In genomic region chr11:34782516-34783430, GRCm38 (mm10) we compare ENCODE assay signal across 10 mouse cellular contexts. TPM values are rescaled to one million over a fixed set of nuclear protein-coding genes. Genes with fewer than 3 reads are reported as not detected.
DNase-seq lines count a peak whose midpoint lies in the region; ATAC-seq lines count a peak whose summit lies in the region.
"Had no signal": no experiment of that assay in that cellular context is flagged by ENCODE, and none has a peak within 500 bp of the region (broad histone marks: within the 10 kb centered on the region; RNA-seq: fewer than 3 reads in every experiment).

No protein-coding gene starts in this region.

- intact Hi-C loops in heart, postnatal 25 days (cut with DNase I) = no loop called here

- no peaks in the 10 kb centered on the region for H3K9me3 ChIP-seq in heart, embryonic 16.5 days (replicated peaks; ENCODE audit: control insufficient read depth, low read length)
- H3K9me3 ChIP-seq in stomach, embryonic 16.5 days (replicated peaks; ENCODE audit: control insufficient read depth, low read length) = no peaks in the 10 kb centered on the region
- H3K9me3 ChIP-seq: embryonic facial prominence, embryonic 13.5 days had no signal

- 0 out of 2 replicates have a peak, but pooled peaks cover 2% of the 10 kb centered on the region for H3K4me1 ChIP-seq in heart, embryonic 16.5 days (ENCODE audit: control insufficient read depth, insufficient read depth, low read length)
- H3K4me1 ChIP-seq in stomach, embryonic 16.5 days (ENCODE audit: control insufficient read depth, insufficient read depth, low read length) = no peaks in the 10 kb centered on the region
- H3K4me1 ChIP-seq: embryonic facial prominence, embryonic 13.5 days had no signal

- ATAC-seq in heart, embryonic 16.5 days (replicated peaks; ENCODE audit: extremely low read depth, insufficient read depth, low FRiP score) = peak; percentile 50
- ATAC-seq in common myeloid progenitor, adult 5-6 weeks (replicated peaks; ENCODE audit: low read depth, poor library complexity, severe bottlenecking) = peak; percentile 49
- peak; percentile 16; the same call in 1 of the 2 replicates for ATAC-seq in stomach, embryonic 16.5 days (ENCODE audit: insufficient read depth, low FRiP score)

- H3K27me3 ChIP-seq in heart, embryonic 16.5 days (ENCODE audit: control insufficient read depth, insufficient read depth, low read length) = no peaks in the 10 kb centered on the region
- H3K27me3 ChIP-seq in stomach, embryonic 16.5 days (ENCODE audit: control insufficient read depth, insufficient read depth, low read length) = no peaks in the 10 kb centered on the region
- H3K27me3 ChIP-seq: embryonic facial prominence, embryonic 13.5 days had no signal

- peak overlapping the region; percentile 42; the same call in 1 of the 2 replicates for H3K27ac ChIP-seq in heart, embryonic 16.5 days (ENCODE audit: low read length)
- no peak overlapping the region for H3K27ac ChIP-seq in stomach, embryonic 16.5 days (ENCODE audit: low read length)
- H3K27ac ChIP-seq: embryonic facial prominence, embryonic 13.5 days; kidney, postnatal 0 days had no signal

- WGBS in heart, embryonic 16.5 days = 71% methylated on average over 8 of the region's 8 CpGs
- WGBS in stomach, embryonic 16.5 days = 67% methylated on average over 8 of the region's 8 CpGs

- DNase-seq in heart, postnatal 25 days (ENCODE audit: low spot score) = no peak
- DNase-seq in lung, postnatal 14 days = peak; percentile 41
- no peak for DNase-seq in frontal cortex, postnatal 14 days (ENCODE audit: low spot score in 2 of 2)
- DNase-seq in urinary bladder, adult 18-20 months (ENCODE audit: low spot score in 2 of 2) = no peak
- DNase-seq in ovary, postnatal 14 days (ENCODE audit: low spot score) = no peak

- H3K36me3 ChIP-seq in heart, embryonic 16.5 days (ENCODE audit: control insufficient read depth, insufficient read depth) = no peaks in the 10 kb centered on the region
- H3K36me3 ChIP-seq in stomach, embryonic 16.5 days (ENCODE audit: control insufficient read depth, insufficient read depth, low read length) = no peaks in the 10 kb centered on the region
- H3K36me3 ChIP-seq: embryonic facial prominence, embryonic 13.5 days had no signal

- peak overlapping the region; percentile 44 for H3K4me3 ChIP-seq in heart, embryonic 16.5 days (ENCODE audit: low read length)
- peak overlapping the region; percentile 1; the same call in 1 of the 2 replicates for H3K4me3 ChIP-seq in stomach, embryonic 16.5 days (replicated peaks; ENCODE audit: low read length)
- H3K4me3 ChIP-seq: embryonic facial prominence, embryonic 13.5 days had no signal

- peak overlapping the region; percentile 25; the same call in 1 of the 2 replicates for H3K9ac ChIP-seq in heart, embryonic 16.5 days (ENCODE audit: low read length)
- H3K9ac ChIP-seq in stomach, embryonic 16.5 days (ENCODE audit: low read length) = no peak overlapping the region
- H3K9ac ChIP-seq: embryonic facial prominence, embryonic 13.5 days had no signal

- H3K4me2 ChIP-seq in heart, embryonic 16.5 days (ENCODE audit: low read depth, low read length) = peak overlapping the region; percentile 37
- 0 out of 2 replicates have a peak overlapping the region, but pooled peaks have one; percentile 25 for H3K4me2 ChIP-seq in stomach, embryonic 16.5 days (ENCODE audit: low read depth, low read length)
- H3K4me2 ChIP-seq: embryonic facial prominence, embryonic 13.5 days had no signal

RNA-seq across cellular contexts. Expression of gene Dock2, which starts 0.9 kb away (rescaled TPM):
- 3.3 and 5.3 TPM in 2 replicates for polyA plus RNA-seq in heart, embryonic 16.5 days (2015; fragmentation: Nextera tagmentation; extraction: Ambion mirVana)
- total RNA-seq in heart, postnatal 25 days (2021) = 1 to 10 TPM; 2.2 to 2.5 TPM
- total RNA-seq in common myeloid progenitor, adult 5-6 weeks (2017) = 124 and 126 TPM in 2 replicates
- 2.3 and 2.9 TPM in 2 replicates for polyA plus RNA-seq in stomach, embryonic 16.5 days (2015; fragmentation: Nextera tagmentation; extraction: Ambion mirVana)

RNA-seq across cellular contexts. Expression of gene Spdl1, which starts 50.7 kb away (rescaled TPM):
- 14.9 and 16.3 TPM in 2 replicates for polyA plus RNA-seq in heart, embryonic 16.5 days (2015; fragmentation: Nextera tagmentation; extraction: Ambion mirVana)
- total RNA-seq in heart, postnatal 25 days (2021) = under 1 TPM; 0.36 to 0.42 TPM
- 33.0 and 42.4 TPM in 2 replicates for total RNA-seq in common myeloid progenitor, adult 5-6 weeks (2017)
- polyA plus RNA-seq in stomach, embryonic 16.5 days (2015; fragmentation: Nextera tagmentation; extraction: Ambion mirVana) = 15.0 and 16.3 TPM in 2 replicates

Comparison
In these comparisons a context has a peak if more than half of its experiments do, and no peak if none do; other contexts are left out.
1. RNA of gene Dock2, which starts 0.9 kb away (total RNA-seq): 124 to 126 TPM in common myeloid progenitor, adult 5-6 weeks; 2.2 to 2.5 TPM in heart, postnatal 25 days; every median in the first group is over 10 times any median in the second.
2. RNA of gene Spdl1, which starts 50.7 kb away (total RNA-seq): 33.0 to 42.4 TPM in common myeloid progenitor, adult 5-6 weeks; 0.36 to 0.42 TPM in heart, postnatal 25 days; every median in the first group is over 10 times any median in the second.
3. Peak in every context shown above with its lines, with median percentiles within 50 percentile points of each other: ATAC-seq.